Mouse (Mus musculus) lung, adult 2 months (tissue): ENCODE measurements around the gene Tcf20.

Source experiments
- CTCF ChIP-seq: fragments of 200-500 bp; IDR thresholded peaks from 2 replicates; pipeline ENCODE4 v1.5.1; 2011; ENCODE audit warnings: mild to moderate bottlenecking, low read length, control low read depth; ENCODE audit not compliant: insufficient read depth
- POLR2A ChIP-seq: fragments of 200-500 bp; IDR thresholded peaks from 2 replicates; pipeline ENCODE4 v1.6.1; 2011; ENCODE audit warnings: low read depth, mild to moderate bottlenecking, control low read depth, low read length, borderline replicate concordance; ENCODE audit errors: extremely low read depth

GRCm38 (mm10) chr15:82907306-82907705 lies 80.4 kb downstream of the Tcf20 start:
- no peak for TF ChIP-seq CTCF
- TF ChIP-seq POLR2A, result no peak
